Mouse (Mus musculus) right cerebral cortex, postnatal 25 days (tissue): ENCODE measurements around the gene Gm1673.

ENCODE experiments used
- DNase-seq: peaks from one replicate; pipeline ENCODE4 v3.0.0; 2022

The Gm1673 gene

GRCm38 (mm10) chr5:33997829-33998504, 14.7 kb downstream of the Gm1673 start:
- DNase-seq = no peak

DNA sequence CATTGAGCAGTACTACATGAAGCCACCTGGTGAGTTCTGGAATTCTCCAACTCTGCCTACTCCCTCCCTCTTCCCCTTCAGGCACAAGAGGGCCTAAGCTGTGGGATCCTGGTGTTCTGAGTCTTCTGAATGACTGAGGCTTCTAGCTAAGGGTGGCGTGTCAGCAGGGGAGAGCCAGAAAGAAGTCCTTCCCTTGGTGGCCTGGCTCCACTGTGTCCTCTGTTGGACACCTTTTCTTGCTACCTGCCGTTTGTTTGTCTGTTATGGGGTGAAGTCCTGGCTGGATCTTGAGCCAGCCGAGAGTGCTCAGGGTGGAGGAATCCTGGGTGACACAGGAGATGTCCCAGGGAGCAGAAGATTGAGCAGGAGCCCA, 15.3 kb downstream of the Gm1673 start:
- DNase-seq = no peak

DNA sequence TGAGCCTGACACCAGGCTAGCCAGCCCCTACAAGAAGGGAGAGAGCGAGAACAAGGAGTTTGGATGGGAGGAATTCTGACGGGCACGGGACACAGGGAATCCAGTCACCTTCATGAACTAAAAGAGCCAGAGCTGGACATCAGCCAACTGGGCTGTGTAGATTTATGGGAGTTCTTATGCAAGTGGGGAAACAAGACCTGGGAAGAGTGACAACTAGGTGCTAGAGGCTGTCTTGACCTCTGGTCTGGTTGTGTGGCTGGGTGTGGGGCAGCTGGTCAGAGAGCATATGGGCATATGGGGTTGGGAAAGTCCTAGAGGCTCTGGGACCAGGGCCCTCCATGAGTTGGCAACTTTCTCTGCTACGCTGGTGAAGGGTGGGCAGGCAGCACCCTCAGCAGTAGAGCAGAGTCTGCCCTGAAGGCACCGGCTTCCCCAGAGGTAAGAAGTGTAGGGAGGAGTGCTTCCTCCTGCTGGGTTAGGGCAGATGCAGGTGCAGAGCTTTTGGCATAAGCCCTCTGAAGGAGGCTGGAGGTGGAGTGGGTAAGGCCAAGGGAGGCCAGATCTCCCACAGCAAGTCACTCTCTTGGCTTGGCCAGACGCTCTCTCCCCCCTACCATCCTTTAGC, 16.3 kb downstream of the Gm1673 start:
- no peak for DNase-seq

GRCm38 (mm10) chr5:34000809-34001208, 17.6 kb downstream of the Gm1673 start:
- DNase-seq = no peak

GRCm38 (mm10) chr5:34001401-34001800, 18.2 kb downstream of the Gm1673 start:
- no peak for DNase-seq

DNA sequence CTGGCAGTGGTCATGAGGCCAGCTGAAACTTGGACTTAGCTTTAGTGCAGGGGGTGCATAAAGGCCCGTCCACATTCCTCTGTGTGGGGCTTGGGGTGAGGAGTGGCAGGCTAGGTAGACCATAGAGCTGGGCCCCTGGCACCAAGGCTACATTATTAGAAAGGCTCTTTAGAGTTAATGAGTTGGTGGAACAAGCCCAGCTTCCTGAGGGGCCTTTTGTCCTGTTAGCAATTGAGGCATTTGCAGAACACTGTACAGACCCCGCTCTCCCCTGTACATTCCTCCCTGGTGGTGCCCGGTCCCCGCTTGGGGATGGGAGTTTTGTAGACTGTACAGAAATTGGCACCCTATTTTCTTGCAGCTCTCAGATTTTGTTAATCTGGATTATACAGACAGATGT, 19.4 kb downstream of the Gm1673 start:
- DNase-seq = no peak

GRCm38 (mm10) chr5:34004618-34005017, 21.4 kb downstream of the Gm1673 start:
- DNase-seq = no peak

- DNase-seq = no peak
These were observed 23.6 kb downstream of the Gm1673 start for GRCm38 (mm10) chr5:34006832-34007231.

- DNase-seq = no peak
These were observed 24.2 kb downstream of the Gm1673 start for GRCm38 (mm10) chr5:34007392-34007941.

- no peak for DNase-seq
These were observed 31.4 kb downstream of the Gm1673 start for GRCm38 (mm10) chr5:34014652-34015051.

GRCm38 (mm10) chr5:34018968-34019367, 35.7 kb downstream of the Gm1673 start:
- DNase-seq = no peak

DNA sequence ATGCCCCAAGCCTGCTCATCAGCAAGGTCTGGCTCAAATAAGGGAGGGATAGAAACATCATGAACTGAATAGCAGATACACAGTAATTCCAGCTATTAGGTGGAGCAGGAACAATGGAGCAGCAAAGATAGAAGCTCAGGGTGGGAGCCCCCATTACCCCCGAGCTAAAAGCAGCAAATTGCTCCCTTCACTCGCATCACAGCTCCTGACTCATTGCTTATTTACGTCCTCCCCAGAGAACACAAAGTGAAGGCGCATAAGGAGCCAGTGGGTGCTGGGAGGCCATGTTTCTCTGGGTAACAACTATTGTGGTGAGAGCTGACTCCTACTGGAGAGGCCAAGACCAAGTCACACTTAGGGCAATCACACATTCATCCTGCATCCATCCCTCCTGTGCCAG, 46.9 kb downstream of the Gm1673 start:
- DNase-seq = no peak

DNA sequence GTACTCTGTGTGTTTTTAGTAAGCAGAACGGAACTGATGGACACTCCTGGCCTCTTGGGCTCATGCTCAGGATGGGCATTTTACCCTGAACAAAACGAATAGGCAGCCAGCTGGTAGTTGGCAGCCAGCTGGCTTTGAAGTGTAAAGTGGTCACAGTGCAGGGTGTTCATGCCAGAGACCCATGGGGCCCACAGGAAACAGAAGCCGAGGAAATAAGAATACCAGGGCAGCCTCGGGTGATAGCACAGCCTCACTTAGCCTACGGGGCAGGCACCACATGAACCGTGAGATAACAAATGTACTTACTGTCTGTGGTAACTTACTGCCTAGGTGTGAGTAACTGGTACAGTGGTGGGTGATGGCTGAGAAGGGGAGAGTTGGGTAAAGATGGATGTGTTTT, 47.8 kb downstream of the Gm1673 start:
- no peak for DNase-seq

DNA sequence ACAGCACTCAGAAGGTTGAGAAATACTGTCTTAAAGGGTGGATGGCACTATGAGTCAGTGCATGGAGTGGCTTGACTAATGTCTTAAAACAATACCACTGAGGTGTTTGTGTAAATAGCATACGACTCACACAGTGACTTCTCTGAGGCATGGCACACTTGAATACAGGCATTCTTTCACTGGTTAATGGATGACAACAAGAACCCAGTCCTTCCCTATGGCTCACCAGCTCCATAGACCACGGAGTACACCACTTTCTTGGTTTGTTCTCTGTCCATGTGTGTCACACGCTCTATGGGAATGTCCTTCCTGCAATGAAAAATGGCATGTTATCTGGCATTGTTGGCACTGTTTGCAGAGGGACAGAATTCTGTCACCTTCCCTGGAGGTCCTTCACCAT, 49.3 kb downstream of the Gm1673 start:
- no peak for DNase-seq
